Mouse (Mus musculus): ENCODE measurements at regions not wholly inside any gene's neighbourhood (a gene's known extent, or its start where the extent isn't known, plus 50 kb on each side); places are given as distances from the start of the nearest gene placed in this dataset.

GRCm38 (mm10) chr9:61271769-61272352, 100.3 kb upstream of the Tle3 start:
- no peak for TF ChIP-seq ZNF384 (IDR thresholded peaks at IDR 0.05; ENCODE audit: low read depth, low read length)
- TF ChIP-seq CHD2 (IDR thresholded peaks at IDR 0.05; ENCODE audit: low read depth, low read length): no peak
- no peak for TF ChIP-seq ZC3H11A (IDR thresholded peaks at IDR 0.05; ENCODE audit: borderline replicate concordance, low read depth, low read length)

All from ES-E14 (cell line).